Mouse (Mus musculus): Measurements from ENCODE around the gene Pik3r5.
A peak's percentile ranks its signal among the peaks of the same experiment; 100 is the strongest.

Gene Pik3r5

DNA sequence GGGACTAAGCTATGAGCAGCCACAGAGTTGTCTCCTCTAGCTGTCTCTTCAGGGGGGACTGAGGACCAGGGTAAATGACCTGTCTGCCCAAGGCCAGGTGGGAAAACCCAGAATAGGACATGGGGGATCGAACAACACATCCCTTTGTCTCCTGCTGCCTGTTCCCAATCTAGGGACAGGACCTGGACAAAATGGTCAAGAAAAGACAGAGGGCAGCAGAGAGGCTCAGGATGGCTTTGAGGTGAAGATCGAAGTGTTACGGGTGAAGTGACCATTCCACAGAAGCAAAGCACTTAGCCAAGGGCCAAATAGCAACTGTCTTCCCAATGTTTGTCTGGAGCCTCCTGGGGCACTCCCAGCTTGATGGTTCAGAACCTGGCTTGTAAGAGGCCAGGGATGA lies 54.2 kb downstream of the Pik3r5 start:
- no peak for DNase-seq

- no peak for DNase-seq
These were observed 55.8 kb downstream of the Pik3r5 start for GRCm38 (mm10) chr11:68487720-68488119.

GRCm38 (mm10) chr11:68488256-68488824 lies 56.4 kb downstream of the Pik3r5 start:
- no peak for DNase-seq

GRCm38 (mm10) chr11:68489236-68489635 lies 57.3 kb downstream of the Pik3r5 start:
- no peak for DNase-seq

GRCm38 (mm10) chr11:68492592-68492991 lies 60.7 kb downstream of the Pik3r5 start:
- DNase-seq, result no peak

GRCm38 (mm10) chr11:68493760-68494159 lies 61.8 kb downstream of the Pik3r5 start:
- no peak for DNase-seq

GRCm38 (mm10) chr11:68497081-68497480 lies 65.2 kb downstream of the Pik3r5 start:
- no peak for DNase-seq

DNA sequence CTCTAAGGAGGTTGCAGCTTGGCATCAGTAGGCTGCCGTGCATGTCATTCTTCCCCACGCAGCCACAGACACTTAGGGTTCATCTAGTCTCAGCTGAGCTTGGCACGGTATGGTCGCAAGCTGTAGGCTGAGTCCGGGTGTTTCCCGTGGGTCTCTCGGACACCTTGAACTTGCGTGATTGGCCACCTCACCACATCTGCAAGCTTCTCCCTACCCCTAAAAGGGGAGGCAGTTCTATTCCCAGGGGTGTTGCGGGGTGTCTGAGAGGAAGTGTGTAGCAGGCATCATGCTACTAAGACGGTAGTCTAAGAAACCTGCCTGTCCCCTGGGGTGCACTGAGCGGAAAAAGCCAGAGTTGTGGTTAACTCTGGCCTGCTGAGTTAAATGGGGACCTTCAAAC lies 66.6 kb downstream of the Pik3r5 start:
- no peak for DNase-seq

GRCm38 (mm10) chr11:68498999-68499699 lies 67.2 kb downstream of the Pik3r5 start:
- no peak for DNase-seq

DNA sequence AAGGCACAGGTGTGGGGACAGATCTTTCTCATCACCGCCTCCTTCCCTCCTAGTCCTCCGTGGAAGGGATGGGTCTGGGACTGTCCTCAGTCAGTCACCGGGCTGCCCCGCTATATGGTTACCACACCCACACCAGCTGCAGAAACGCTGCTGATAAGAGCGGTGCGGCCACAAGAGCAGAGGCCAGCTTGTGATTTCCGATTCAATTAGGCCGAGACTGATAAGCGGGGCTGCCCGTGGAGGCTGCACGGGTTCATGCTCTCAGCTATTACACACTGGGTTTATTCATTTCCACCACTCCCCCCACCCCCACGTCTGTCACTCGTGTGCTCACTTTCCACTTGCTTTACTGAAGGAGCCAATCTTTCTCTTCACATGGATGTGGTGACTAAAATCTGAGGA lies 69.0 kb downstream of the Pik3r5 start:
- DNase-seq, result no peak

- DNase-seq, result no peak
These were observed 70.5 kb downstream of the Pik3r5 start for GRCm38 (mm10) chr11:68502408-68502807.

GRCm38 (mm10) chr11:68502902-68503629 lies 71.1 kb downstream of the Pik3r5 start, which contains the start of gene Pik3r6:
Gene Pik3r6, plus strand, starts transcription at chr11:68503019.
- no peak for DNase-seq

- DNase-seq, result no peak
These were observed 73.0 kb downstream of the Pik3r5 start for GRCm38 (mm10) chr11:68504913-68505312.

DNA sequence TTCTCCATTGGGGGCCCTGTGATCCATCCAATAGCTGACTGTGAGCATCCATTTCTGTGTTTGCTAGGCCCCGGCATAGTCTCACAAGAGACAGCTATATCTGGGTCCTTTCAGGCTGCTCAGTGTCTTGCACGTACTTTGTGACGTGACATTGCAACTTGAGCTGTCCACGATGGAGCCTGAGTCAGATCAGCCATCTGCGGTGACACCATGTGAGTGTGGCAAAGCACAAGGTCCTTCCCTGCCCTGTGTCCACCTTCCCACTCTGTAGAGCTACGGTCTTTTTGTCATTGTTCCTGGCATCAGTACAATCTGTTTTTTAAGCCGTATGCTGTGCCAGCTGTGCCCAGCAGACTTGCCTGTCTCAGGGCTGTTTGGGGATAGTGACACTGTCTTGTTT lies 75.3 kb downstream of the Pik3r5 start:
- no peak for DNase-seq

- no peak for DNase-seq
These were observed 76.7 kb downstream of the Pik3r5 start for GRCm38 (mm10) chr11:68508619-68509018.

DNA sequence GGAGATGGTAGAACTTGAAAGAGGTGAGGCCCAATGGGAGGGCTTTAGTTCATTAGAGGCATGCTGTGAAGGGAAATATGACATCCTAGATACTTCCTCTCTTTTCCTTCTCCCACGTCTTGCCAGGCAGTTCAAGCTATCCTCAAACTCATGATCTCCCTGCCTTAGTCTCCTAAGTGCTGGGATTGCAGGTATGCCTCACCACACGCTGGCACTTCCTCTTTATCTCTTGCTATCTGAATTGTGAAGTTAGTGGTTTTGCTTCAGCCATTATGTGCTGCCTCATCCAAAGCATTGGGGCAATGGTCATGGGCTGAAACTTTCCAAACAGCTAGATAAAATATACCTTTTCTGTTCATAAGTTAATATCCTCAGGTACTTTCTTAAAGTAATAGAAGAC lies 77.3 kb downstream of the Pik3r5 start:
- no peak for DNase-seq

GRCm38 (mm10) chr11:68513969-68514368 lies 82.0 kb downstream of the Pik3r5 start:
- DNase-seq, result no peak

DNA sequence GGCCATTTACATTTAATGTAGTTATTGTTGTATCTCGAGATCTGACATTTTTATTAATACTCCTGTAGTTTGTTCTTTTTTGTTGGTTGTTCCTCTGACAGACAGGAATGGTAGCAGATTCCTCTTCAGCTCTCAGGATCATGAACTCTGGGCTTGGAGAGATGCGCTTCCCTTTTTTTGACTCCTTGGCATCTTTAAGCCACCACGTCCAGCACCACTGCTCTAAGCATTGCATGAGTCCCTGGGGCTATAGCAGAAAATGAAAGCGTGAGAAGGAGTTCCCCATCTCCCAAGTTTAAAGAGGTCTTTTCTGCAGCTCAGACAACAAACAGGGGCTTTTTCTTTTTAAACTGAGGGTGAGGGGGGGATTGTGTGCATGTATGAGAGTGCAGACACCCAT lies 87.4 kb downstream of the Pik3r5 start:
- no peak for DNase-seq

- no peak for DNase-seq
These were observed 87.9 kb downstream of the Pik3r5 start for GRCm38 (mm10) chr11:68519815-68520214.

- no peak for DNase-seq
These were observed 88.5 kb downstream of the Pik3r5 start for GRCm38 (mm10) chr11:68520439-68520838.

DNA sequence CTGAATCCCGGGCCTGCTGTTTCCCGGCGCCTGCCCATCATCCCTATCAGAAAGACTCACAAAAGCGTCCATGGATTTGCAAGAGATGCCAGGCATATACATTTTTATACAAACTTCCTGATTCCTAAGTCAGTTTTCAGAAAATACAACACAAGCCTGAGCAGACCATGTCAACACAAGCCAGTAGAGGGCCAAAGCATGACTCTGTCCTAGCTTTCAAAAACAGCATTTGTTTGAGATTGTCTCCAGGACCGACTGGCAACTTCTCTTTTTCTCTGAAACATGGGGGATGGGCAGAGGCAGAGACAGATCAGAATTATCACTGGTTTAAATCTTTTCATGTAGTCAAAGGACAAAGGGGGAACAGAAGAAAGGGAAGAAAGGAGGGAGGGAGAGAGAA lies 89.4 kb downstream of the Pik3r5 start:
- no peak for DNase-seq

DNA sequence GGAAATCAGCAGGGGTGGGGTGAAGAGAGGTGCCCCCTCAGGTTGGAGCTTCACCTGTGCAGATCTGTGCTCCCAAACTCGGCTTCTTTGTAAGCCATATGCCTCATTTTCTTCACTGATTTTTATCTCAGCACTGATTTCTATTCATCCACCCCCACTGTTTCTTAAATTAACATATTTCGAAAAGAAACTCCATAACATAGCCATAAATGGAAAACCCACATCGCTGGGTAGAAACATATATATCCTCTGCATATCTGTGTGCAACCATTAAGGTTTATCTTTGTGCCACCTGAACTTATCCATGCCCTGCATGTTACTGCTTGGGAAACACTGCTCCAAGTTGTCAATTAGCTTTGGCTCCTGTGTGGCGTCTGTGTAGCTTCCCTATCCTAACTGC lies 94.5 kb downstream of the Pik3r5 start:
- no peak for DNase-seq

DNA sequence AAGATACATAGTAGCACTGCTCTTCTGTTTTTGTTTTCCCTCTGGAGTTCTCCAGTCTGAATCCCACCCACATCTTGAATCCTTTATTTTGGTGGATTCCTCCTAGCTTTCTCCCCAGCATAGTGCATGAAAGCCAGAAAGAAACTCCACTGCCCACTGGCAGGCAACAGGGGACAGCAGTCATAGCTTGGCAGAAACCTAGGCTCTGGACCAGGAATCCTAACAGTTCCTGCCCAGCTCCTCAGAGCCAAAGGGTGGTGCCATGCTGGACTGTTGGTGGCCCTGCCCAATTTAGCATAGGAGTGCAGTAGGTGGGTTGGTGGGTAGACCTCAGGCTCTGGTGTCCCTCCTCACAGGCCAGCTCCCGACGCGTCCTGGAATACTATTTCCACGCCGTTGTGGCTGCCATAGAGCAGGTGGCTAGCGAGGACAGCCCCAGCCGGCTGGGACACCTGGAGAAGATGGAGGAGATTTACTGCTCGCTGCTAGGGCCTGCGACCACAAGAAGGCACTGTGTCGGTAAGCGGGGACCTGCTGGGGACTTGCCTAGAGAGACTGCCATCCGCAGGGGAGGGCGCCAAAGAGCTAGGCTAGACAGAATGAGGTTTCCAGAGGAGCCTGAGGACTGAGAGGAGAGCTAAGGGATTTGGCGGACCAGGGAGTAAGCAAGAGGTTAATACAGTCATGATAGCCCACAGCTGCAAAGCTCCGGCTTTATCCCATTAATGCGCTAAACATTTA lies 99.3 kb downstream of the Pik3r5 start:
- peak; percentile 75 to 84 for DNase-seq

Measured in cerebellum, postnatal 14 days (tissue).